Mouse (Mus musculus) hindbrain, embryonic 13.5 days (tissue): ENCODE data around the gene 2510002D24Rik. TPM values are rescaled to one million over a fixed set of nuclear protein-coding genes. Genes with fewer than 3 reads are reported as not detected.
A peak's percentile ranks its signal among the peaks of the same experiment; 100 is the strongest.
"Not testable (repeated sequence)": the region's sequence is repeated elsewhere in the genome, so short reads cannot be mapped to it uniquely, and the experiment has no call there.

Experiments
- ATAC-seq: fragments of 200-750 bp; cut with Nextera tagmentation; 2 replicates; pipeline ENCODE4 v1.8.0; 2017; ENCODE audit warnings: moderate TSS enrichment; ENCODE audit not compliant: low FRiP score
- H3K27ac ChIP-seq: fragments of 300-500 bp; sonication (generic); 2 replicates; pipeline ENCODE4 v1.5.1; 2015; ENCODE audit warnings: inconsistent platforms, mild to moderate bottlenecking, moderate library complexity
- H3K27me3 ChIP-seq: fragments of 300-500 bp; sonication (generic); 2 replicates; pipeline ENCODE4 v1.6.1; 2015; ENCODE audit warnings: mild to moderate bottlenecking, inconsistent platforms
- H3K36me3 ChIP-seq: fragments of 300-500 bp; sonication (generic); 2 replicates; pipeline ENCODE4 v1.6.1; 2015; ENCODE audit warnings: mild to moderate bottlenecking, inconsistent platforms
- H3K4me1 ChIP-seq: fragments of 300-500 bp; sonication (generic); replicated peaks from 2 replicates; pipeline ENCODE4 v1.6.1; 2015; ENCODE audit warnings: inconsistent platforms
- H3K4me2 ChIP-seq: fragments of 300-500 bp; sonication (generic); 2 replicates; pipeline ENCODE4 v1.6.1; 2015; ENCODE audit warnings: inconsistent platforms, mild to moderate bottlenecking, moderate library complexity
- H3K4me3 ChIP-seq: fragments of 300-500 bp; sonication (generic); 2 replicates; pipeline ENCODE4 v1.5.1; 2015; ENCODE audit warnings: mild to moderate bottlenecking, inconsistent platforms
- H3K9ac ChIP-seq: fragments of 300-500 bp; sonication (generic); 2 replicates; pipeline ENCODE4 v1.6.1; 2015; ENCODE audit warnings: mild to moderate bottlenecking, inconsistent platforms
- H3K9me3 ChIP-seq: fragments of 300-500 bp; sonication (generic); 2 replicates; pipeline ENCODE4 v1.6.1; 2016; ENCODE audit warnings: inconsistent platforms
- WGBS: fragments of 180-500 bp; shearing (Covaris S2); methylation state at CpG from one replicate; pipeline ENCODE4 v1.1.7; 2015; 5-methylcytosine and 5-hydroxymethylcytosine counted together
- polyA plus RNA-seq: library from polyadenylated mRNA; unstranded; fragments of >200 nt; fragmentation: Nextera tagmentation; extraction: Ambion mirVana; gene quantifications from 2 replicates; pipeline ENCODE4 v1.2.1, GENCODE M21; 2015

The 2510002D24Rik gene
- polyA plus RNA-seq, 1 experiment from 2014 or later: 34.0 TPM

- H3K27me3 ChIP-seq: no peaks in the 10 kb centered on the region
- H3K27ac ChIP-seq: peak overlapping the region; percentile 25
- peak overlapping the region; percentile 63 for H3K4me3 ChIP-seq
- peaks cover 22% of the 10 kb centered on the region for H3K4me1 ChIP-seq
- H3K4me2 ChIP-seq: peak overlapping the region; percentile 71
- H3K36me3 ChIP-seq: peaks cover 23% of the 10 kb centered on the region
- H3K9me3 ChIP-seq: no peaks in the 10 kb centered on the region
- H3K9ac ChIP-seq: peak overlapping the region; percentile 80
- 1% methylated on average over 31 of the region's 31 CpGs for WGBS
- peak; percentile 55 for ATAC-seq
Observed at GRCm38 (mm10) chr16:18812385-18812910, 23.9 kb upstream of the 2510002D24Rik start.

- Histone ChIP-seq H3K27me3 (no peaks in the 10 kb centered on the region), H3K4me2 (no peak overlapping the region), H3K27ac (no peak overlapping the region), H3K9ac (no peak overlapping the region), H3K4me1 (no peaks in the 10 kb centered on the region), H3K9me3 (no peaks in the 10 kb centered on the region), H3K4me3 (no peak overlapping the region), H3K36me3 (peaks cover 97% of the 10 kb centered on the region)
- no peak for ATAC-seq
- 89% methylated on average over 1 of the region's 1 CpGs for WGBS
Observed at GRCm38 (mm10) chr16:18822356-18822755, 14.0 kb upstream of the 2510002D24Rik start.

- Histone ChIP-seq H3K4me3 (no peak overlapping the region), H3K27me3 (no peaks in the 10 kb centered on the region), H3K27ac (no peak overlapping the region), H3K4me2 (no peak overlapping the region), H3K9me3 (no peaks in the 10 kb centered on the region), H3K36me3 (peaks cover 97% of the 10 kb centered on the region), H3K9ac (no peak overlapping the region), H3K4me1 (no peaks in the 10 kb centered on the region)
- ATAC-seq: no peak
- WGBS: 60% methylated on average over 4 of the region's 4 CpGs
Observed at GRCm38 (mm10) chr16:18822925-18823324, 13.5 kb upstream of the 2510002D24Rik start.

- Histone ChIP-seq H3K27me3 (no peaks in the 10 kb centered on the region), H3K4me3 (no peak overlapping the region), H3K4me1 (no peaks in the 10 kb centered on the region), H3K4me2 (no peak overlapping the region), H3K9me3 (no peaks in the 10 kb centered on the region), H3K9ac (no peak overlapping the region), H3K27ac (no peak overlapping the region), H3K36me3 (peaks cover 94% of the 10 kb centered on the region)
- WGBS: 95% methylated on average over 3 of the region's 3 CpGs
- ATAC-seq: no peak
Observed at GRCm38 (mm10) chr16:18828630-18829029, 7.7 kb upstream of the 2510002D24Rik start.

- ATAC-seq: no peak
- Histone ChIP-seq H3K27me3 (no peaks in the 10 kb centered on the region), H3K4me1 (no peaks in the 10 kb centered on the region), H3K36me3 (peaks cover 94% of the 10 kb centered on the region), H3K4me2 (no peak overlapping the region), H3K9me3 (no peaks in the 10 kb centered on the region), H3K4me3 (no peak overlapping the region), H3K27ac (no peak overlapping the region), H3K9ac (no peak overlapping the region)
- 94% methylated on average over 6 of the region's 6 CpGs for WGBS
Observed at GRCm38 (mm10) chr16:18829102-18829501, 7.3 kb upstream of the 2510002D24Rik start.

GRCm38 (mm10) chr16:18833486-18833885 lies 2.9 kb upstream of the 2510002D24Rik start:
- 82% methylated on average over 2 of the region's 2 CpGs for WGBS
- Histone ChIP-seq H3K4me3 (no peak overlapping the region), H3K27me3 (no peaks in the 10 kb centered on the region), H3K9me3 (no peaks in the 10 kb centered on the region), H3K36me3 (peaks cover 68% of the 10 kb centered on the region), H3K9ac (no peak overlapping the region), H3K4me2 (no peak overlapping the region), H3K4me1 (peaks cover 8% of the 10 kb centered on the region; the same call in 1 of the 2 replicates), H3K27ac (no peak overlapping the region)
- no peak for ATAC-seq

- H3K4me2 ChIP-seq: peak overlapping the region; percentile 65
- H3K4me1 ChIP-seq: peaks cover 8% of the 10 kb centered on the region; the same call in 1 of the 2 replicates
- 0 out of 2 replicates have a peak overlapping the region, but pooled peaks have one; percentile 86 for H3K9ac ChIP-seq
- H3K27me3 ChIP-seq: no peaks in the 10 kb centered on the region
- peak overlapping the region; percentile 73 for H3K4me3 ChIP-seq
- no peaks in the 10 kb centered on the region for H3K9me3 ChIP-seq
- WGBS: 32% methylated on average over 3 of the region's 3 CpGs
- no peak overlapping the region for H3K27ac ChIP-seq
- H3K36me3 ChIP-seq: peaks cover 57% of the 10 kb centered on the region
- peak; percentile 63 for ATAC-seq
Observed at GRCm38 (mm10) chr16:18836073-18836467, 308 bp upstream of the 2510002D24Rik start.

- Histone ChIP-seq H3K9me3 (no peaks in the 10 kb centered on the region), H3K4me1 (peaks cover 8% of the 10 kb centered on the region; the same call in 1 of the 2 replicates), H3K27ac (no peak overlapping the region), H3K4me3 (no peak overlapping the region), H3K9ac (no peak overlapping the region), H3K27me3 (no peaks in the 10 kb centered on the region), H3K4me2 (no peak overlapping the region), H3K36me3 (peaks cover 35% of the 10 kb centered on the region)
- WGBS: 93% methylated on average over 4 of the region's 4 CpGs
- no peak for ATAC-seq
Observed at GRCm38 (mm10) chr16:18838346-18838745, 2.0 kb downstream of the 2510002D24Rik start.

GRCm38 (mm10) chr16:18846301-18846820 lies 10.0 kb downstream of the 2510002D24Rik start:
- Histone ChIP-seq H3K27ac (no peak overlapping the region), H3K9ac (no peak overlapping the region), H3K36me3 (no peaks in the 10 kb centered on the region), H3K9me3 (no peaks in the 10 kb centered on the region), H3K4me3 (no peak overlapping the region), H3K4me1 (no peaks in the 10 kb centered on the region), H3K4me2 (no peak overlapping the region), H3K27me3 (no peaks in the 10 kb centered on the region)
- WGBS: 91% methylated on average over 15 of the region's 15 CpGs
- ATAC-seq: no peak

GRCm38 (mm10) chr16:18849521-18850190 lies 13.3 kb downstream of the 2510002D24Rik start:
- not testable (repeated sequence) for ATAC-seq, H3K9ac ChIP-seq, H3K27me3 ChIP-seq, H3K27ac ChIP-seq, H3K4me3 ChIP-seq, H3K4me2 ChIP-seq, H3K9me3 ChIP-seq, H3K4me1 ChIP-seq, H3K36me3 ChIP-seq
- 90% methylated on average over 15 of the region's 17 CpGs for WGBS

- no peak overlapping the region for H3K27ac ChIP-seq
- no peak overlapping the region for H3K9ac ChIP-seq
- H3K36me3 ChIP-seq: no peaks in the 10 kb centered on the region
- no peaks in the 10 kb centered on the region for H3K27me3 ChIP-seq
- no peak overlapping the region for H3K4me3 ChIP-seq
- no peaks in the 10 kb centered on the region for H3K9me3 ChIP-seq
- no peak for ATAC-seq
- H3K4me1 ChIP-seq: no peaks in the 10 kb centered on the region
- no peak overlapping the region for H3K4me2 ChIP-seq
Observed at GRCm38 (mm10) chr16:18858551-18858950, 22.2 kb downstream of the 2510002D24Rik start.

- no peaks in the 10 kb centered on the region for H3K4me1 ChIP-seq
- no peak for ATAC-seq
Observed at GRCm38 (mm10) chr16:18860186-18860585, 23.8 kb downstream of the 2510002D24Rik start.

GRCm38 (mm10) chr16:18870495-18870894 lies 34.1 kb downstream of the 2510002D24Rik start:
- H3K27ac ChIP-seq, H3K4me3 ChIP-seq, H3K4me1 ChIP-seq, H3K9me3 ChIP-seq, H3K27me3 ChIP-seq, ATAC-seq, H3K9ac ChIP-seq, H3K4me2 ChIP-seq: not testable (repeated sequence)
- peaks cover 51% of the 10 kb centered on the region for H3K36me3 ChIP-seq
- 91% methylated on average over 1 of the region's 1 CpGs for WGBS

More at GRCm38 (mm10) chr16:18860186-18860585, 23.8 kb downstream of the 2510002D24Rik start:
- H3K4me3 ChIP-seq: no peak overlapping the region
- no peak overlapping the region for H3K9ac ChIP-seq
- H3K36me3 ChIP-seq: no peaks in the 10 kb centered on the region
- H3K27ac ChIP-seq: no peak overlapping the region
- no peaks in the 10 kb centered on the region for H3K27me3 ChIP-seq
- no peak overlapping the region for H3K4me2 ChIP-seq
- H3K9me3 ChIP-seq: no peaks in the 10 kb centered on the region
- 74% methylated on average over 1 of the region's 1 CpGs for whole genome bisulfite sequencing
